Mouse (Mus musculus) hindbrain, embryonic 11.5 days (tissue): ENCODE measurements around the gene Drc3. TPM values are rescaled to one million over a fixed set of nuclear protein-coding genes. Genes with fewer than 3 reads are reported as not detected.

Experiments used
- ATAC-seq: fragments of 200-750 bp; cut with Nextera tagmentation; 2 replicates; pipeline ENCODE4 v1.8.0; 2017; ENCODE audit warnings: mild to moderate bottlenecking, moderate TSS enrichment, moderate library complexity; ENCODE audit not compliant: low FRiP score
- DNase-seq: peaks from one replicate; pipeline ENCODE4 v3.0.0-alpha.2; 2015; ENCODE audit warnings: low spot score
- H3K27ac ChIP-seq: fragments of 300-500 bp; sonication (generic); 2 replicates; pipeline ENCODE4 v1.5.1; 2014; ENCODE audit warnings: mild to moderate bottlenecking, low read depth, low read length
- H3K27me3 ChIP-seq: fragments of 300-500 bp; sonication (generic); 2 replicates; pipeline ENCODE4 v1.6.1; 2014; ENCODE audit warnings: mild to moderate bottlenecking, low read length, moderate library complexity, mixed read lengths; ENCODE audit not compliant: control insufficient read depth, insufficient read depth
- H3K36me3 ChIP-seq: fragments of 300-500 bp; sonication (generic); 2 replicates; pipeline ENCODE4 v1.6.1; 2014; ENCODE audit warnings: mild to moderate bottlenecking, low read length, moderate library complexity, mixed read lengths; ENCODE audit not compliant: control insufficient read depth, insufficient read depth
- H3K4me1 ChIP-seq: fragments of 300-500 bp; sonication (generic); replicated peaks from 2 replicates; pipeline ENCODE4 v1.6.1; 2014; ENCODE audit warnings: low read length, mixed read lengths; ENCODE audit not compliant: control insufficient read depth, insufficient read depth
- H3K4me2 ChIP-seq: fragments of 300-500 bp; sonication (generic); replicated peaks from 2 replicates; pipeline ENCODE4 v1.6.1; 2014; ENCODE audit warnings: mild to moderate bottlenecking, low read depth, low read length
- H3K4me3 ChIP-seq: fragments of 300-500 bp; sonication (generic); 2 replicates; pipeline ENCODE4 v1.5.1; 2014; ENCODE audit warnings: low read depth, low read length
- H3K9ac ChIP-seq: fragments of 300-500 bp; sonication (generic); 2 replicates; pipeline ENCODE4 v1.6.1; 2014; ENCODE audit warnings: low read depth, low read length
- H3K9me3 ChIP-seq: fragments of 300-500 bp; sonication (generic); 2 replicates; pipeline ENCODE4 v1.6.1; 2016; ENCODE audit warnings: low read length; ENCODE audit not compliant: control insufficient read depth
- WGBS: fragments of 180-500 bp; shearing (Covaris S2); extraction: QIAGEN DNeasy Blood & Tissue Kit; methylation state at CpG from one replicate; pipeline ENCODE4 v1.1.7; 2014; 5-methylcytosine and 5-hydroxymethylcytosine counted together
- polyA plus RNA-seq: library from polyadenylated mRNA; unstranded; fragments of >200 nt; fragmentation: Nextera tagmentation; extraction: Ambion mirVana; gene quantifications from 2 replicates; pipeline ENCODE4 v1.2.1, GENCODE M21; 2014

Drc3 gene
- 6.6 and 7.0 TPM in 2 replicates for polyA plus RNA-seq

- WGBS = under 1% methylated on average over 57 of the region's 57 CpGs
- Histone ChIP-seq H3K27me3 (no peaks in the 10 kb centered on the region), H3K27ac (peak within 1 kb of the TSS; percentile 58; the same call in 1 of the 2 replicates), H3K4me3 (peak within 1 kb of the TSS; percentile 55), H3K4me2 (peak within 1 kb of the TSS; percentile 93), H3K4me1 (peaks cover 6% of the 10 kb centered on the region; the same call in 1 of the 2 replicates), H3K9me3 (no peaks in the 10 kb centered on the region), H3K36me3 (no peaks in the 10 kb centered on the region), H3K9ac (peak within 1 kb of the TSS; percentile 66)
- DNase-seq (peak; percentile 98), ATAC-seq (peak; percentile 100)
These were observed at the start of gene Drc3, which contains the start of gene Tom1l2 for GRCm38 (mm10) chr11:60352559-60353411. Gene Drc3, plus strand, starts transcription at chr11:60353329. Gene Tom1l2, minus strand, starts transcription at chr11:60352905.

GRCm38 (mm10) chr11:60303497-60303896 is 49.6 kb upstream of the Drc3 start:
- H3K9me3 ChIP-seq = no peaks in the 10 kb centered on the region
- H3K27me3 ChIP-seq = no peaks in the 10 kb centered on the region
- H3K4me3 ChIP-seq = no peak overlapping the region
- no peaks in the 10 kb centered on the region for H3K36me3 ChIP-seq
- H3K27ac ChIP-seq = no peak overlapping the region; the same call in 1 of the 2 replicates
- 0 out of 2 replicates have a peak, but pooled peaks cover 2% of the 10 kb centered on the region for H3K4me1 ChIP-seq
- H3K4me2 ChIP-seq = no peak overlapping the region
- H3K9ac ChIP-seq = no peak overlapping the region
- DNase-seq = no peak
- ATAC-seq = no peak
- WGBS = 86% methylated on average over 2 of the region's 2 CpGs

GRCm38 (mm10) chr11:60305611-60306010 is 47.5 kb upstream of the Drc3 start:
- H3K9ac ChIP-seq = no peak overlapping the region
- WGBS = 60% methylated on average over 4 of the region's 4 CpGs
- H3K27me3 ChIP-seq = no peaks in the 10 kb centered on the region
- no peaks in the 10 kb centered on the region for H3K36me3 ChIP-seq
- H3K4me1 ChIP-seq = 0 out of 2 replicates have a peak, but pooled peaks cover 2% of the 10 kb centered on the region
- no peak overlapping the region for H3K27ac ChIP-seq
- ATAC-seq (no peak), DNase-seq (no peak)
- H3K4me3 ChIP-seq = no peak overlapping the region
- H3K4me2 ChIP-seq = no peak overlapping the region
- no peaks in the 10 kb centered on the region for H3K9me3 ChIP-seq

DNA sequence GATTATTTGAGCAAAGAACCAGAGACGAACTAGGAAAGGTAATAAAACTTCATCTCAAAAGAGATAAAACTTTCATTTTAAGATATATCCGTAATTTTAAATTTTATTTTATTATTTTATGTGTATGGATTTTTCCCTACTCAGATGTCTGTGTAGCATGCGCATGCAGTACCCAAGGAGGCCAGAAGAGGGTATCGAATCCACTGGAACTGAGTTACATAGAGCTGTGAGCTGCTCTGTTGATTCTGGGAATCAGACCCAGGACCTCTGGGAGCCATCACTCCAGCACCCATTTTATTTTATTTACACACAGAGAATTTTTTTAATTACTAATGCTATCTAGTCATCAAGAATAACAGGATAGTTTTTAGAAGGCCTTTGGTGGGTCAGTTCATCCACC is 46.3 kb upstream of the Drc3 start:
- no peaks in the 10 kb centered on the region for H3K9me3 ChIP-seq
- WGBS = 53% methylated on average over 4 of the region's 4 CpGs
- H3K27ac ChIP-seq = no peak overlapping the region
- H3K4me3 ChIP-seq = no peak overlapping the region
- no peak overlapping the region for H3K9ac ChIP-seq
- no peaks in the 10 kb centered on the region for H3K36me3 ChIP-seq
- H3K4me2 ChIP-seq = no peak overlapping the region
- DNase-seq = peak; percentile 63
- H3K27me3 ChIP-seq = no peaks in the 10 kb centered on the region
- peaks cover 11% of the 10 kb centered on the region; the same call in 1 of the 2 replicates for H3K4me1 ChIP-seq
- no peak for ATAC-seq

DNA sequence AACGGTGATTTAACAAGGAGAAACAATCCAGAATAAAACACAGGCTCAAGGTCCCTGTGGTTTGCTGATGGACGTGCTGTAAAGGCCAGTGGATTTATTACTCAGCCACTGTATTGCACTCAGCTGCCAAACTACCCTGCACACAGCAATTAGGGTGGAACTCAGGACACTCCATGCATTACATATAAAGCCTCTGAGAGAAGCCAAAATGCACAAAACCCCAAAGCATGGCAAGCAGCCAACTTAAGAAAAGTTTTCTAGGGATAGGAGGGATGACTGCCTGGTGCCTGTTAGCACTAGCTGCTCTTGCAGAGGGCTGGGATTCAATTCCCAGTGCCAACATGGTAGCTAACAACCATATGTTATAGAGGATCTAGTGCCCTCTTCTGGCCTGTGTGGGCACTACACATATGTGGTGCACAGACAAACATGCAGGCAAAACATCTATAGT is 45.7 kb upstream of the Drc3 start:
- DNase-seq (no peak), ATAC-seq (no peak)
- Histone ChIP-seq H3K4me3 (no peak overlapping the region), H3K4me2 (no peak overlapping the region), H3K27ac (no peak overlapping the region), H3K9ac (no peak overlapping the region), H3K36me3 (no peaks in the 10 kb centered on the region), H3K4me1 (peaks cover 11% of the 10 kb centered on the region), H3K27me3 (no peaks in the 10 kb centered on the region), H3K9me3 (no peaks in the 10 kb centered on the region)
- WGBS = 90% methylated on average over 2 of the region's 2 CpGs

DNA sequence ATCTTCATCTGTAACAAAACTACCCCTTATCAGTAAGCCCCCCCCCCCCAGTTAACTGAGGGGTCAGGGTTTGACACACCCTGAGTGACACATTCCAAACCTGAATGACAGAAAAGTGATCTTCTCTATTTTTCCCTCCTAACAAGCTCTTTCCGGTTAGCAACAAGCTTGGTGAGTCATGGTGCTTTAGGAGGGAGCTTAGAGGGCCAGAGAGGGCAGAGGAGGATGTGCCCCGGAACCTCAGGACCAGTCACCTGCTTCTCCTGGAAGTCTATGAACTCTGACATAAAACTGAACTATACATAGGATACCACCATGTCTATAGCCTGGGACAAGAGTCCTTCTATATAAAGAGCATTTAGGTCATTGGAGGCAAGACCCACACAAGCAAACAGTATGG is 45.1 kb upstream of the Drc3 start:
- H3K9me3 ChIP-seq = no peaks in the 10 kb centered on the region
- H3K27me3 ChIP-seq = no peaks in the 10 kb centered on the region
- DNase-seq (no peak), ATAC-seq (no peak)
- no peak overlapping the region for H3K27ac ChIP-seq
- 93% methylated on average over 2 of the region's 2 CpGs for WGBS
- no peaks in the 10 kb centered on the region for H3K36me3 ChIP-seq
- H3K4me1 ChIP-seq = peaks cover 11% of the 10 kb centered on the region
- H3K9ac ChIP-seq = no peak overlapping the region
- no peak overlapping the region for H3K4me3 ChIP-seq
- no peak overlapping the region for H3K4me2 ChIP-seq

DNA sequence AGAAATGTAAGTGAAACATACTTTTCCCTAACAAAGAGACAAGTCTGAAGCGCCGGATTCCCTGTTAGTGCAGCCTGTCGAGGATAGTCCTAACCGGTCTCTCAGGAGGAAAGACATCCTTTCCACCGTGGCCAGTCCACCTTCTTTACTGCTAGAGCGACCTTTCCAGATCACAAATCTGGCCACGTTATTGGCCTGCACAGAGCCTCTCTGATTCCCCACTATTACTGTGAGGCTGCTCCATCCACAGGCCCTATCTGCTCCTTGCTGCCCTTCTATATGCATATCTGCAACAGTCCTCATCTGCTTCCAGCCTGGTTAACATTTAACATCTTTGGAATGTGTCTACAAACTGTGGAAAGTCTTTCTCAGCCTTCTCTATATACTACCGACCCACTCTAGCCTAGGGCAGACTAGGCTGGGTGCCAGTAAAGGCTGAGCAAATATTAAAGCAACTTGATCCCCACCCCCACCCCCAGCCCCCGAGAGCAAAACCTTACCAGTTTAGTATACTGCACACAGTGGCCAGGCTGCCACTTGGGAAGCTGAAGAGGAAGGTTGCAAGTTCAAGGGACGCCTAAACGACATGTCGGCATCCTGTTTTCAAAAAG is 44.5 kb upstream of the Drc3 start:
- H3K4me3 ChIP-seq = no peak overlapping the region
- ATAC-seq (no peak), DNase-seq (no peak)
- no peak overlapping the region for H3K27ac ChIP-seq
- no peak overlapping the region for H3K4me2 ChIP-seq
- H3K9ac ChIP-seq = no peak overlapping the region
- no peaks in the 10 kb centered on the region for H3K9me3 ChIP-seq
- H3K36me3 ChIP-seq = no peaks in the 10 kb centered on the region
- WGBS = 79% methylated on average over 12 of the region's 12 CpGs
- no peaks in the 10 kb centered on the region for H3K27me3 ChIP-seq
- peaks cover 11% of the 10 kb centered on the region for H3K4me1 ChIP-seq

DNA sequence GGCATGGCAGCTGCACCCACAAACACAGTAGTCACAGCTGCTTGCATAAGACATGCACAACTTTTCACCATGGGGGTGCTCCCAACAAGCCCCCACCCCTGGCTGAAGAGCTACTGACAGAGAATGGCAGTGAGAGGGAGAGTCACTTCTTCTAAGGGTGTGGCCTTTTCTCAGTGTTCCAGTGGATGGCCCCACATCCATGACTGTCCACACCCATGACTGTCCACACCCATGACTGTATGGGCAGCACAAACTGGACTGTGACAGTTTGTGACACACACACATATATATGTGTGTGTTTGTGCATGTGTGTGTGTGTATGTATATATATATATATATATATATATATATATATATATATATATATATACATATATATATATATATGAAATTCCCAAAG is 43.3 kb upstream of the Drc3 start:
- no peaks in the 10 kb centered on the region for H3K27me3 ChIP-seq
- H3K4me1 ChIP-seq = peaks cover 11% of the 10 kb centered on the region
- no peak overlapping the region for H3K27ac ChIP-seq
- no peak overlapping the region for H3K4me3 ChIP-seq
- H3K36me3 ChIP-seq = no peaks in the 10 kb centered on the region
- H3K9ac ChIP-seq = no peak overlapping the region
- no peaks in the 10 kb centered on the region for H3K9me3 ChIP-seq
- no peak for DNase-seq
- H3K4me2 ChIP-seq = no peak overlapping the region
- ATAC-seq = no peak
